Mouse (Mus musculus) thymus, adult 2 months (tissue): ENCODE results near the gene Dpf1. TPM values are rescaled to one million over a fixed set of nuclear protein-coding genes. Genes with fewer than 3 reads are reported as not detected.

Experiments
- DNase-seq: peaks from one replicate; pipeline ENCODE4 v3.0.0; 2021
- H3K27ac ChIP-seq: fragments of 200-500 bp; 2 replicates; pipeline ENCODE4 v1.5.1; 2012; ENCODE audit warnings: low read length, control low read depth; ENCODE audit not compliant: control insufficient read depth, insufficient read depth
- H3K27me3 ChIP-seq: fragments of 200-500 bp; 2 replicates; pipeline ENCODE4 v1.6.1; 2012; ENCODE audit warnings: mild to moderate bottlenecking, low read length, moderate library complexity, mixed read lengths; ENCODE audit not compliant: control insufficient read depth, insufficient read depth
- H3K36me3 ChIP-seq: fragments of 200-500 bp; 2 replicates; pipeline ENCODE4 v1.6.1; 2012; ENCODE audit warnings: mild to moderate bottlenecking, low read length, moderate library complexity; ENCODE audit not compliant: control insufficient read depth, insufficient read depth
- H3K4me1 ChIP-seq: fragments of 200-500 bp; replicated peaks from 2 replicates; pipeline ENCODE4 v1.6.1; 2012; ENCODE audit warnings: low read length; ENCODE audit not compliant: control insufficient read depth, insufficient read depth
- H3K4me3 ChIP-seq: fragments of 200-500 bp; 2 replicates; pipeline ENCODE4 v1.5.1; 2012; ENCODE audit warnings: mild to moderate bottlenecking, low read length, control low read depth, moderate library complexity; ENCODE audit not compliant: control insufficient read depth, insufficient read depth
- CTCF ChIP-seq: fragments of 200-500 bp; IDR thresholded peaks from 2 replicates; pipeline ENCODE4 v1.5.1; 2012; ENCODE audit warnings: mild to moderate bottlenecking, control low read depth, low read length, moderate library complexity, borderline replicate concordance; ENCODE audit not compliant: control insufficient read depth, poor library complexity, insufficient read depth; ENCODE audit errors: extremely low read depth
- POLR2A ChIP-seq: fragments of 200-500 bp; IDR thresholded peaks from 2 replicates; pipeline ENCODE4 v1.6.1; 2012; ENCODE audit warnings: mild to moderate bottlenecking, low read length, control low read depth, moderate library complexity; ENCODE audit not compliant: control insufficient read depth, poor library complexity, insufficient read depth; ENCODE audit errors: extremely low read depth
- WGBS: fragments of 180-500 bp; shearing (Covaris S2); methylation state at CpG from one replicate; pipeline ENCODE4 v1.1.7; 2018; 5-methylcytosine and 5-hydroxymethylcytosine counted together
- polyA plus RNA-seq: library from polyadenylated mRNA; depleted of rRNA; stranded (reverse); fragments of >200 nt; gene quantifications from 2 replicates; pipeline ENCODE4 v1.2.3, GENCODE M21; 2012

The Dpf1 gene
- polyA plus RNA-seq, 1 experiment: 1.8 TPM

- 87% methylated on average over 6 of the region's 7 CpGs for WGBS
- DNase-seq: no peak
- no peaks in the 10 kb centered on the region for H3K36me3 ChIP-seq
- H3K4me1 ChIP-seq: peaks cover 13% of the 10 kb centered on the region
- TF ChIP-seq CTCF (no peak), POLR2A (no peak)
- H3K27me3 ChIP-seq: no peaks in the 10 kb centered on the region
- no peak overlapping the region for H3K27ac ChIP-seq
- H3K4me3 ChIP-seq: no peak overlapping the region
Measured at GRCm38 (mm10) chr7:29291616-29292457, 11.9 kb upstream of the Dpf1 start.

GRCm38 (mm10) chr7:29292458-29293098 lies 11.2 kb upstream of the Dpf1 start:
- 66% methylated on average over 8 of the region's 8 CpGs for WGBS
- H3K36me3 ChIP-seq: no peaks in the 10 kb centered on the region
- no peak overlapping the region for H3K27ac ChIP-seq
- no peak for DNase-seq
- H3K4me3 ChIP-seq: no peak overlapping the region
- H3K4me1 ChIP-seq: peaks cover 13% of the 10 kb centered on the region
- H3K27me3 ChIP-seq: no peaks in the 10 kb centered on the region
- no peak for TF ChIP-seq POLR2A
- no peak for TF ChIP-seq CTCF

GRCm38 (mm10) chr7:29293131-29294065 lies 10.4 kb upstream of the Dpf1 start:
- no peak overlapping the region for H3K4me3 ChIP-seq
- peaks cover 13% of the 10 kb centered on the region for H3K4me1 ChIP-seq
- H3K36me3 ChIP-seq: no peaks in the 10 kb centered on the region
- no peaks in the 10 kb centered on the region for H3K27me3 ChIP-seq
- no peak for DNase-seq
- H3K27ac ChIP-seq: no peak overlapping the region
- 90% methylated on average over 16 of the region's 19 CpGs for WGBS
- TF ChIP-seq CTCF (no peak), POLR2A (no peak)

- TF ChIP-seq CTCF: no peak
- no peak for TF ChIP-seq POLR2A
- H3K27ac ChIP-seq: no peak overlapping the region
- H3K27me3 ChIP-seq: no peaks in the 10 kb centered on the region
- no peak for DNase-seq
- peaks cover 7% of the 10 kb centered on the region for H3K4me1 ChIP-seq
- no peak overlapping the region for H3K4me3 ChIP-seq
- no peaks in the 10 kb centered on the region for H3K36me3 ChIP-seq
- 55% methylated on average over 13 of the region's 13 CpGs for WGBS
Measured at GRCm38 (mm10) chr7:29294111-29294761, 9.5 kb upstream of the Dpf1 start.

GRCm38 (mm10) chr7:29295861-29296647 lies 7.7 kb upstream of the Dpf1 start:
- no peak overlapping the region for H3K27ac ChIP-seq
- H3K36me3 ChIP-seq: no peaks in the 10 kb centered on the region
- WGBS: 87% methylated on average over 24 of the region's 24 CpGs
- H3K4me1 ChIP-seq: peaks cover 4% of the 10 kb centered on the region; the same call in 1 of the 2 replicates
- TF ChIP-seq CTCF: no peak
- no peak overlapping the region for H3K4me3 ChIP-seq
- no peak for DNase-seq
- H3K27me3 ChIP-seq: no peaks in the 10 kb centered on the region
